Mouse (Mus musculus): ENCODE results near the gene Gm48551.

Gene Gm48551

GRCm38 (mm10) chr10:81413310-81414261 is 29.3 kb downstream of the Gm48551 start:
- TF ChIP-seq GATA4 (IDR thresholded peaks at IDR 0.05; ENCODE audit: insufficient replicate concordance, low read length), result no peak

- TF ChIP-seq GATA4 (IDR thresholded peaks at IDR 0.05; ENCODE audit: insufficient replicate concordance, low read length), result no peak
Observed at GRCm38 (mm10) chr10:81414682-81415081, 30.4 kb downstream of the Gm48551 start.

GRCm38 (mm10) chr10:81415146-81415545 is 30.9 kb downstream of the Gm48551 start:
- no peak for TF ChIP-seq GATA4 (IDR thresholded peaks at IDR 0.05; ENCODE audit: insufficient replicate concordance, low read length)

GRCm38 (mm10) chr10:81415549-81416310 is 31.5 kb downstream of the Gm48551 start:
- TF ChIP-seq GATA4 (IDR thresholded peaks at IDR 0.05; ENCODE audit: insufficient replicate concordance, low read length), result no peak

GRCm38 (mm10) chr10:81416581-81417226 is 32.4 kb downstream of the Gm48551 start:
- TF ChIP-seq GATA4 (IDR thresholded peaks at IDR 0.05; ENCODE audit: insufficient replicate concordance, low read length), result no peak; the same call in 1 of the 2 replicates

- TF ChIP-seq GATA4 (IDR thresholded peaks at IDR 0.05; ENCODE audit: insufficient replicate concordance, low read length), result no peak
Observed at GRCm38 (mm10) chr10:81417227-81418215, 33.3 kb downstream of the Gm48551 start.

- TF ChIP-seq GATA4 (IDR thresholded peaks at IDR 0.05; ENCODE audit: insufficient replicate concordance, low read length), result no peak
Observed at GRCm38 (mm10) chr10:81418216-81419070, 34.2 kb downstream of the Gm48551 start.

- no peak for TF ChIP-seq GATA4 (IDR thresholded peaks at IDR 0.05; ENCODE audit: insufficient replicate concordance, low read length)
Observed at GRCm38 (mm10) chr10:81419111-81419928, 35.1 kb downstream of the Gm48551 start.

GRCm38 (mm10) chr10:81420191-81420767 is 36.0 kb downstream of the Gm48551 start:
- TF ChIP-seq GATA4 (IDR thresholded peaks at IDR 0.05; ENCODE audit: insufficient replicate concordance, low read length), result no peak

- TF ChIP-seq GATA4 (IDR thresholded peaks at IDR 0.05; ENCODE audit: insufficient replicate concordance, low read length), result no peak
Observed at GRCm38 (mm10) chr10:81421041-81421796, 37.0 kb downstream of the Gm48551 start.

GRCm38 (mm10) chr10:81421797-81422100 is 37.5 kb downstream of the Gm48551 start:
- no peak for TF ChIP-seq GATA4 (IDR thresholded peaks at IDR 0.05; ENCODE audit: insufficient replicate concordance, low read length)

GRCm38 (mm10) chr10:81422191-81422590 is 37.9 kb downstream of the Gm48551 start:
- TF ChIP-seq GATA4 (IDR thresholded peaks at IDR 0.05; ENCODE audit: insufficient replicate concordance, low read length), result no peak

All from liver, adult (tissue).